Mouse (Mus musculus): ENCODE measurements around the gene Smdt1. TPM values are rescaled to one million over a fixed set of nuclear protein-coding genes. Genes with fewer than 3 reads are reported as not detected.

The Smdt1 gene
- polyA plus RNA-seq, 1 experiment from 2014 or later, result 259 TPM

- Histone ChIP-seq H3K9me3 (replicated peaks) (no peaks in the 10 kb centered on the region), H3K4me3 (peak overlapping the region; percentile 64), H3K4me1 (peaks cover 18% of the 10 kb centered on the region), H3K9ac (peak overlapping the region; percentile 68), H3K36me3 (peaks cover 34% of the 10 kb centered on the region), H3K27me3 (peaks cover 8% of the 10 kb centered on the region), H3K4me2 (replicated peaks) (peak overlapping the region; percentile 69), H3K27ac (peak overlapping the region; percentile 85)
- ATAC-seq (ENCODE audit: low FRiP score), result peak; percentile 99
- WGBS, result under 1% methylated on average over 51 of the region's 51 CpGs
These were observed 7.2 kb downstream of the Smdt1 start for GRCm38 (mm10) chr15:82345820-82346470.

GRCm38 (mm10) chr15:82346580-82347302, 8.0 kb downstream of the Smdt1 start:
- ATAC-seq (ENCODE audit: low FRiP score), result peak; percentile 7; the same call in 1 of the 2 replicates
- Histone ChIP-seq H3K9ac (peak overlapping the region; percentile 68), H3K4me3 (peak overlapping the region; percentile 64), H3K4me2 (replicated peaks) (peak overlapping the region; percentile 69), H3K27me3 (0 out of 2 replicates have a peak, but pooled peaks cover 4% of the 10 kb centered on the region), H3K9me3 (replicated peaks) (no peaks in the 10 kb centered on the region), H3K27ac (peak overlapping the region; percentile 85), H3K4me1 (peaks cover 16% of the 10 kb centered on the region), H3K36me3 (peaks cover 36% of the 10 kb centered on the region)
- 68% methylated on average over 14 of the region's 14 CpGs for WGBS

- H3K27ac ChIP-seq, result no peak overlapping the region
- H3K36me3 ChIP-seq, result peaks cover 36% of the 10 kb centered on the region
- H3K27me3 ChIP-seq, result no peaks in the 10 kb centered on the region
- 80% methylated on average over 4 of the region's 4 CpGs for WGBS
- H3K4me3 ChIP-seq, result peak overlapping the region; percentile 64
- no peak for ATAC-seq (ENCODE audit: low FRiP score)
- peak overlapping the region; percentile 69 for H3K4me2 ChIP-seq (replicated peaks)
- peaks cover 21% of the 10 kb centered on the region for H3K4me1 ChIP-seq
- peak overlapping the region; percentile 68; the same call in 1 of the 2 replicates for H3K9ac ChIP-seq
- H3K9me3 ChIP-seq (replicated peaks), result no peaks in the 10 kb centered on the region
These were observed 8.5 kb downstream of the Smdt1 start for GRCm38 (mm10) chr15:82347303-82347676.

GRCm38 (mm10) chr15:82347852-82348251, 9.1 kb downstream of the Smdt1 start:
- H3K27ac ChIP-seq, result no peak overlapping the region
- H3K27me3 ChIP-seq, result no peaks in the 10 kb centered on the region
- no peaks in the 10 kb centered on the region for H3K9me3 ChIP-seq (replicated peaks)
- H3K36me3 ChIP-seq, result peaks cover 36% of the 10 kb centered on the region
- no peak for ATAC-seq (ENCODE audit: low FRiP score)
- H3K4me3 ChIP-seq, result no peak overlapping the region
- H3K9ac ChIP-seq, result no peak overlapping the region
- WGBS, result 93% methylated on average over 12 of the region's 12 CpGs
- H3K4me2 ChIP-seq (replicated peaks), result no peak overlapping the region
- H3K4me1 ChIP-seq, result peaks cover 24% of the 10 kb centered on the region

- no peak overlapping the region for H3K9ac ChIP-seq
- peaks cover 30% of the 10 kb centered on the region for H3K4me1 ChIP-seq
- peaks cover 36% of the 10 kb centered on the region for H3K36me3 ChIP-seq
- H3K9me3 ChIP-seq (replicated peaks), result no peaks in the 10 kb centered on the region
- no peaks in the 10 kb centered on the region for H3K27me3 ChIP-seq
- WGBS, result 88% methylated on average over 8 of the region's 8 CpGs
- H3K27ac ChIP-seq, result no peak overlapping the region
- no peak for ATAC-seq (ENCODE audit: low FRiP score)
- H3K4me2 ChIP-seq (replicated peaks), result no peak overlapping the region
- no peak overlapping the region for H3K4me3 ChIP-seq
These were observed 9.7 kb downstream of the Smdt1 start for GRCm38 (mm10) chr15:82348258-82348998.

GRCm38 (mm10) chr15:82348999-82349341, 10.2 kb downstream of the Smdt1 start:
- WGBS, result 91% methylated on average over 2 of the region's 2 CpGs

GRCm38 (mm10) chr15:82350349-82350748, 11.6 kb downstream of the Smdt1 start:
- no peak overlapping the region for H3K4me3 ChIP-seq
- H3K27me3 ChIP-seq, result no peaks in the 10 kb centered on the region
- WGBS, result 88% methylated on average over 4 of the region's 4 CpGs
- H3K27ac ChIP-seq, result no peak overlapping the region
- no peak for ATAC-seq (ENCODE audit: low FRiP score)
- no peak overlapping the region for H3K9ac ChIP-seq
- no peaks in the 10 kb centered on the region for H3K9me3 ChIP-seq (replicated peaks)
- peaks cover 35% of the 10 kb centered on the region for H3K4me1 ChIP-seq
- H3K36me3 ChIP-seq, result peaks cover 36% of the 10 kb centered on the region
- H3K4me2 ChIP-seq (replicated peaks), result no peak overlapping the region

More at GRCm38 (mm10) chr15:82348999-82349341, 10.2 kb downstream of the Smdt1 start:
- Histone ChIP-seq H3K9ac (no peak overlapping the region), H3K36me3 (peaks cover 36% of the 10 kb centered on the region), H3K4me2 (replicated peaks) (no peak overlapping the region), H3K27me3 (no peaks in the 10 kb centered on the region), H3K4me1 (peaks cover 31% of the 10 kb centered on the region), H3K27ac (no peak overlapping the region), H3K4me3 (no peak overlapping the region), H3K9me3 (replicated peaks) (no peaks in the 10 kb centered on the region)
- no peak for ATAC-seq (ENCODE audit: low FRiP score)

- Histone ChIP-seq H3K4me2 (replicated peaks) (no peak overlapping the region), H3K4me3 (no peak overlapping the region), H3K27ac (no peak overlapping the region), H3K9me3 (replicated peaks) (no peaks in the 10 kb centered on the region), H3K27me3 (no peaks in the 10 kb centered on the region), H3K36me3 (peaks cover 36% of the 10 kb centered on the region), H3K9ac (no peak overlapping the region), H3K4me1 (peaks cover 35% of the 10 kb centered on the region)
- no peak for ATAC-seq (ENCODE audit: low FRiP score)
- WGBS, result 90% methylated on average over 3 of the region's 3 CpGs
These were observed 12.7 kb downstream of the Smdt1 start for GRCm38 (mm10) chr15:82351480-82351879.

GRCm38 (mm10) chr15:82353078-82353744, 14.5 kb downstream of the Smdt1 start:
- Histone ChIP-seq H3K27me3 (no peaks in the 10 kb centered on the region), H3K4me3 (peak overlapping the region; percentile 70), H3K4me1 (peaks cover 22% of the 10 kb centered on the region), H3K36me3 (peaks cover 29% of the 10 kb centered on the region), H3K27ac (peak overlapping the region; percentile 90; the same call in 1 of the 2 replicates), H3K9me3 (replicated peaks) (no peaks in the 10 kb centered on the region), H3K4me2 (replicated peaks) (peak overlapping the region; percentile 90), H3K9ac (peak overlapping the region; percentile 89)
- no peak for ATAC-seq (ENCODE audit: low FRiP score)
- WGBS, result 32% methylated on average over 14 of the region's 14 CpGs

GRCm38 (mm10) chr15:82353745-82354113, 15.0 kb downstream of the Smdt1 start:
- Histone ChIP-seq H3K27ac (peak overlapping the region; percentile 90), H3K36me3 (peaks cover 24% of the 10 kb centered on the region), H3K9ac (peak overlapping the region; percentile 89), H3K9me3 (replicated peaks) (no peaks in the 10 kb centered on the region), H3K4me2 (replicated peaks) (peak overlapping the region; percentile 90), H3K4me3 (peak overlapping the region; percentile 70), H3K4me1 (peaks cover 22% of the 10 kb centered on the region), H3K27me3 (no peaks in the 10 kb centered on the region)
- ATAC-seq (ENCODE audit: low FRiP score), result peak; percentile 66; the same call in 1 of the 2 replicates
- WGBS, result 2% methylated on average over 23 of the region's 23 CpGs

- no peaks in the 10 kb centered on the region for H3K9me3 ChIP-seq (replicated peaks)
- peak within 1 kb of the TSS; percentile 90 for H3K4me2 ChIP-seq (replicated peaks)
- peak within 1 kb of the TSS; percentile 70 for H3K4me3 ChIP-seq
- ATAC-seq (ENCODE audit: low FRiP score), result peak; percentile 99
- WGBS, result 2% methylated on average over 53 of the region's 57 CpGs
- H3K9ac ChIP-seq, result peak within 1 kb of the TSS; percentile 89
- peaks cover 22% of the 10 kb centered on the region for H3K4me1 ChIP-seq
- H3K27ac ChIP-seq, result peak within 1 kb of the TSS; percentile 90
- H3K36me3 ChIP-seq, result peaks cover 18% of the 10 kb centered on the region
- H3K27me3 ChIP-seq, result no peaks in the 10 kb centered on the region
These were observed 15.6 kb downstream of the Smdt1 start, which contains the start of gene Ndufa6 for GRCm38 (mm10) chr15:82354126-82354945. Gene Ndufa6, minus strand, starts transcription at chr15:82354322.

Measured in hindbrain, embryonic 12.5 days (tissue).